Mouse (Mus musculus): ENCODE results near the gene Colq. TPM values are rescaled to one million over a fixed set of nuclear protein-coding genes. Genes with fewer than 3 reads are reported as not detected.

Gene Colq
- polyA plus RNA-seq (2015; fragmentation: Nextera tagmentation; extraction: Ambion mirVana), result 0.09 TPM in 1 of 2 replicates, not detected in the other

GRCm38 (mm10) chr14:31591243-31591642, at the start of gene Colq:
TSS of gene Colq (minus strand) at chr14:31591343.
- no peak for ATAC-seq
- H3K9ac ChIP-seq (replicated peaks; ENCODE audit: low read depth, low read length), result no peak within 1 kb of the TSS
- H3K27ac ChIP-seq (ENCODE audit: low read length), result no peak within 1 kb of the TSS
- H3K36me3 ChIP-seq (ENCODE audit: control insufficient read depth, insufficient read depth), result no peaks in the 10 kb centered on the region
- H3K9me3 ChIP-seq (ENCODE audit: control insufficient read depth, low read length), result no peaks in the 10 kb centered on the region
- no peaks in the 10 kb centered on the region for H3K27me3 ChIP-seq (replicated peaks; ENCODE audit: control insufficient read depth, insufficient read depth, low read length)
- WGBS, result 88% methylated on average over 3 of the region's 3 CpGs
- H3K4me3 ChIP-seq (replicated peaks; ENCODE audit: low read length), result no peak within 1 kb of the TSS
- H3K4me2 ChIP-seq (ENCODE audit: low read length), result no peak within 1 kb of the TSS
- H3K4me1 ChIP-seq (replicated peaks; ENCODE audit: control insufficient read depth, insufficient read depth, low read length), result no peaks in the 10 kb centered on the region

- 2% methylated on average over 26 of the region's 26 CpGs for WGBS
- H3K4me3 ChIP-seq (replicated peaks; ENCODE audit: low read length), result peak within 1 kb of the TSS; percentile 73
- H3K36me3 ChIP-seq (ENCODE audit: control insufficient read depth, insufficient read depth), result no peaks in the 10 kb centered on the region
- no peak; the same call in 1 of the 2 replicates for ATAC-seq
- H3K27ac ChIP-seq (ENCODE audit: low read length), result peak within 1 kb of the TSS; percentile 80
- H3K27me3 ChIP-seq (replicated peaks; ENCODE audit: control insufficient read depth, insufficient read depth, low read length), result no peaks in the 10 kb centered on the region
- no peaks in the 10 kb centered on the region for H3K9me3 ChIP-seq (ENCODE audit: control insufficient read depth, low read length)
- peak within 1 kb of the TSS; percentile 83 for H3K4me2 ChIP-seq (ENCODE audit: low read length)
- H3K4me1 ChIP-seq (replicated peaks; ENCODE audit: control insufficient read depth, insufficient read depth, low read length), result peaks cover 15% of the 10 kb centered on the region
- peak within 1 kb of the TSS; percentile 59 for H3K9ac ChIP-seq (replicated peaks; ENCODE audit: low read depth, low read length)
Observed at GRCm38 (mm10) chr14:31640346-31640889, 49.3 kb upstream of the Colq start, which contains the start of gene Gm49387. TSS of gene Gm49387 (minus strand) at chr14:31640878.

GRCm38 (mm10) chr14:31630677-31631076, 39.5 kb upstream of the Colq start:
- Histone ChIP-seq H3K9ac (replicated peaks; ENCODE audit: low read depth, low read length) (no peak overlapping the region), H3K4me3 (replicated peaks; ENCODE audit: low read length) (no peak overlapping the region), H3K36me3 (ENCODE audit: control insufficient read depth, insufficient read depth) (no peaks in the 10 kb centered on the region), H3K4me2 (ENCODE audit: low read length) (no peak overlapping the region), H3K4me1 (replicated peaks; ENCODE audit: control insufficient read depth, insufficient read depth, low read length) (no peaks in the 10 kb centered on the region), H3K27ac (ENCODE audit: low read length) (no peak overlapping the region), H3K9me3 (ENCODE audit: control insufficient read depth, low read length) (no peaks in the 10 kb centered on the region), H3K27me3 (replicated peaks; ENCODE audit: control insufficient read depth, insufficient read depth, low read length) (no peaks in the 10 kb centered on the region)
- ATAC-seq, result 0 out of 2 replicates have a peak, but pooled peaks have one; percentile 38
- 22% methylated on average over 7 of the region's 7 CpGs for whole genome bisulfite sequencing

- ATAC-seq, result no peak
- H3K27ac ChIP-seq (ENCODE audit: low read length), result no peak overlapping the region
- no peaks in the 10 kb centered on the region for H3K4me1 ChIP-seq (replicated peaks; ENCODE audit: control insufficient read depth, insufficient read depth, low read length)
- no peak overlapping the region for H3K4me2 ChIP-seq (ENCODE audit: low read length)
- no peaks in the 10 kb centered on the region for H3K9me3 ChIP-seq (ENCODE audit: control insufficient read depth, low read length)
- H3K9ac ChIP-seq (replicated peaks; ENCODE audit: low read depth, low read length), result no peak overlapping the region
- H3K27me3 ChIP-seq (replicated peaks; ENCODE audit: control insufficient read depth, insufficient read depth, low read length), result no peaks in the 10 kb centered on the region
- H3K4me3 ChIP-seq (replicated peaks; ENCODE audit: low read length), result no peak overlapping the region
- H3K36me3 ChIP-seq (ENCODE audit: control insufficient read depth, insufficient read depth), result no peaks in the 10 kb centered on the region
- 88% methylated on average over 12 of the region's 12 CpGs for WGBS
Observed at GRCm38 (mm10) chr14:31622748-31623147, 31.6 kb upstream of the Colq start.

- Histone ChIP-seq H3K36me3 (ENCODE audit: control insufficient read depth, insufficient read depth) (no peaks in the 10 kb centered on the region), H3K9ac (replicated peaks; ENCODE audit: low read depth, low read length) (no peak overlapping the region), H3K27me3 (replicated peaks; ENCODE audit: control insufficient read depth, insufficient read depth, low read length) (no peaks in the 10 kb centered on the region), H3K4me1 (replicated peaks; ENCODE audit: control insufficient read depth, insufficient read depth, low read length) (no peaks in the 10 kb centered on the region), H3K27ac (ENCODE audit: low read length) (no peak overlapping the region), H3K9me3 (ENCODE audit: control insufficient read depth, low read length) (no peaks in the 10 kb centered on the region), H3K4me2 (ENCODE audit: low read length) (no peak overlapping the region), H3K4me3 (replicated peaks; ENCODE audit: low read length) (no peak overlapping the region)
- no peak for ATAC-seq
- 30% methylated on average over 9 of the region's 9 CpGs for WGBS
Observed at GRCm38 (mm10) chr14:31620591-31621223, 29.6 kb upstream of the Colq start.

GRCm38 (mm10) chr14:31617997-31618396, 26.9 kb upstream of the Colq start:
- no peaks in the 10 kb centered on the region for H3K27me3 ChIP-seq (replicated peaks; ENCODE audit: control insufficient read depth, insufficient read depth, low read length)
- no peaks in the 10 kb centered on the region for H3K9me3 ChIP-seq (ENCODE audit: control insufficient read depth, low read length)
- 94% methylated on average over 3 of the region's 3 CpGs for whole genome bisulfite sequencing
- no peak overlapping the region for H3K9ac ChIP-seq (replicated peaks; ENCODE audit: low read depth, low read length)
- H3K4me2 ChIP-seq (ENCODE audit: low read length), result no peak overlapping the region
- no peaks in the 10 kb centered on the region for H3K4me1 ChIP-seq (replicated peaks; ENCODE audit: control insufficient read depth, insufficient read depth, low read length)
- ATAC-seq, result no peak
- no peak overlapping the region for H3K27ac ChIP-seq (ENCODE audit: low read length)
- no peak overlapping the region for H3K4me3 ChIP-seq (replicated peaks; ENCODE audit: low read length)
- no peaks in the 10 kb centered on the region for H3K36me3 ChIP-seq (ENCODE audit: control insufficient read depth, insufficient read depth)

GRCm38 (mm10) chr14:31617204-31617603, 26.1 kb upstream of the Colq start:
- no peaks in the 10 kb centered on the region for H3K9me3 ChIP-seq (ENCODE audit: control insufficient read depth, low read length)
- WGBS, result 92% methylated on average over 9 of the region's 9 CpGs
- no peaks in the 10 kb centered on the region for H3K4me1 ChIP-seq (replicated peaks; ENCODE audit: control insufficient read depth, insufficient read depth, low read length)
- no peak overlapping the region for H3K4me2 ChIP-seq (ENCODE audit: low read length)
- H3K27ac ChIP-seq (ENCODE audit: low read length), result no peak overlapping the region
- no peaks in the 10 kb centered on the region for H3K27me3 ChIP-seq (replicated peaks; ENCODE audit: control insufficient read depth, insufficient read depth, low read length)
- no peak overlapping the region for H3K9ac ChIP-seq (replicated peaks; ENCODE audit: low read depth, low read length)
- ATAC-seq, result no peak
- no peaks in the 10 kb centered on the region for H3K36me3 ChIP-seq (ENCODE audit: control insufficient read depth, insufficient read depth)
- no peak overlapping the region for H3K4me3 ChIP-seq (replicated peaks; ENCODE audit: low read length)

- 87% methylated on average over 5 of the region's 5 CpGs for WGBS
Observed at GRCm38 (mm10) chr14:31613671-31614070, 22.5 kb upstream of the Colq start.

GRCm38 (mm10) chr14:31611986-31612385, 20.8 kb upstream of the Colq start:
- no peak overlapping the region for H3K9ac ChIP-seq (replicated peaks; ENCODE audit: low read depth, low read length)
- H3K4me1 ChIP-seq (replicated peaks; ENCODE audit: control insufficient read depth, insufficient read depth, low read length), result no peaks in the 10 kb centered on the region
- no peak for ATAC-seq
- 68% methylated on average over 4 of the region's 4 CpGs for WGBS
- H3K27me3 ChIP-seq (replicated peaks; ENCODE audit: control insufficient read depth, insufficient read depth, low read length), result no peaks in the 10 kb centered on the region
- no peaks in the 10 kb centered on the region for H3K9me3 ChIP-seq (ENCODE audit: control insufficient read depth, low read length)
- no peak overlapping the region for H3K4me2 ChIP-seq (ENCODE audit: low read length)
- H3K36me3 ChIP-seq (ENCODE audit: control insufficient read depth, insufficient read depth), result no peaks in the 10 kb centered on the region
- no peak overlapping the region for H3K4me3 ChIP-seq (replicated peaks; ENCODE audit: low read length)
- H3K27ac ChIP-seq (ENCODE audit: low read length), result no peak overlapping the region

More at GRCm38 (mm10) chr14:31613671-31614070, 22.5 kb upstream of the Colq start:
- H3K27ac ChIP-seq (ENCODE audit: low read length), result no peak overlapping the region
- no peaks in the 10 kb centered on the region for H3K4me1 ChIP-seq (replicated peaks; ENCODE audit: control insufficient read depth, insufficient read depth, low read length)
- no peaks in the 10 kb centered on the region for H3K9me3 ChIP-seq (ENCODE audit: control insufficient read depth, low read length)
- ATAC-seq, result no peak
- H3K27me3 ChIP-seq (replicated peaks; ENCODE audit: control insufficient read depth, insufficient read depth, low read length), result no peaks in the 10 kb centered on the region
- no peaks in the 10 kb centered on the region for H3K36me3 ChIP-seq (ENCODE audit: control insufficient read depth, insufficient read depth)
- H3K4me3 ChIP-seq (replicated peaks; ENCODE audit: low read length), result no peak overlapping the region
- H3K4me2 ChIP-seq (ENCODE audit: low read length), result no peak overlapping the region
- no peak overlapping the region for H3K9ac ChIP-seq (replicated peaks; ENCODE audit: low read depth, low read length)

Data from forebrain, embryonic 16.5 days (tissue).